Mouse (Mus musculus) liver, embryonic 15.5 days (tissue): ENCODE results near the gene Spred1. TPM values are rescaled to one million over a fixed set of nuclear protein-coding genes. Genes with fewer than 3 reads are reported as not detected.
A peak's percentile ranks its signal among the peaks of the same experiment; 100 is the strongest.

Source experiments
- ATAC-seq: fragments of 200-750 bp; cut with Nextera tagmentation; 2 replicates; pipeline ENCODE4 v1.8.0; 2017; ENCODE audit warnings: moderate number of reproducible peaks, mild to moderate bottlenecking, moderate library complexity; ENCODE audit not compliant: insufficient read depth
- H3K27ac ChIP-seq: fragments of 300-500 bp; sonication (generic); replicated peaks from 2 replicates; pipeline ENCODE4 v1.5.1; 2015; ENCODE audit warnings: mild to moderate bottlenecking, inconsistent platforms
- H3K27me3 ChIP-seq: fragments of 300-500 bp; sonication (generic); 2 replicates; pipeline ENCODE4 v1.6.1; 2015; ENCODE audit warnings: mild to moderate bottlenecking, inconsistent platforms
- H3K36me3 ChIP-seq: fragments of 300-500 bp; sonication (generic); replicated peaks from 2 replicates; pipeline ENCODE4 v1.6.1; 2015; ENCODE audit warnings: moderate library complexity, mild to moderate bottlenecking, inconsistent platforms
- H3K4me1 ChIP-seq: fragments of 300-500 bp; sonication (generic); replicated peaks from 2 replicates; pipeline ENCODE4 v1.6.1; 2015; ENCODE audit warnings: inconsistent platforms
- H3K4me2 ChIP-seq: fragments of 300-500 bp; sonication (generic); 2 replicates; pipeline ENCODE4 v1.6.1; 2015; ENCODE audit warnings: moderate library complexity, mild to moderate bottlenecking, inconsistent platforms
- H3K4me3 ChIP-seq: fragments of 300-500 bp; sonication (generic); replicated peaks from 2 replicates; pipeline ENCODE4 v1.5.1; 2015; ENCODE audit warnings: mild to moderate bottlenecking, inconsistent platforms
- H3K9ac ChIP-seq: fragments of 300-500 bp; sonication (generic); 2 replicates; pipeline ENCODE4 v1.6.1; 2015; ENCODE audit warnings: moderate library complexity, mild to moderate bottlenecking, inconsistent platforms
- H3K9me3 ChIP-seq: fragments of 300-500 bp; sonication (generic); replicated peaks from 2 replicates; pipeline ENCODE4 v1.6.1; 2016; ENCODE audit warnings: inconsistent platforms
- WGBS: fragments of 180-500 bp; shearing (Covaris S2); methylation state at CpG from one replicate; pipeline ENCODE4 v1.1.7; 2015; ENCODE audit warnings: mixed read lengths; ENCODE audit not compliant: insufficient replicate concordance; 5-methylcytosine and 5-hydroxymethylcytosine counted together
- microRNA counts: library from miRNA; unstranded; fragments of <30 nt; microRNA quantifications from one replicate; lab custom pipeline; 2016
- microRNA-seq: library from miRNA; unstranded; fragments of <30 nt; microRNA quantifications from one replicate; pipeline ENCODE4, GENCODE M21; 2016
- polyA plus RNA-seq: library from polyadenylated mRNA; unstranded; fragments of >200 nt; fragmentation: Nextera tagmentation; extraction: Ambion mirVana; gene quantifications from 2 replicates; pipeline ENCODE4 v1.2.1, GENCODE M21; 2015

Gene Spred1
- polyA plus RNA-seq, 1 experiment from 2014 or later = 2.2 TPM

DNA sequence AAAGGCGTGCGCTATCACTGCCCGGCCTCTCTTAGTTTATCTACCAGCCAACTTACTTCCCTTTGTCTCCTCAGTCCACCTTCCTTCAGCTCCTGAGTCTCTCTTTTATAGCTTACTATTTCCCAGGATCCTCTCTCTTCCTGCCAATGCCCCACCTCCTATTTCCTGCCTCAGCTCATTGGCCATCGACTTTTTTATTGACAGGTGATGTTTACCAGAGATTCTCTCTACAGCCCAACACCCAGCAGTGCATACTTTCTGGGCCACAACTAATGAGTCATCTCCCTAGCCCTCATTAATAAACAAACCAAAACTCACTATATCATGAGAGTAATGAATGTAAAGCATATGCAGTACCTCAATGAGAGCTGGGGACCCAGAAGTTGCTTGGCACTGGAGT, 98.4 kb downstream of the Spred1 start:
- Histone ChIP-seq H3K4me3 (no peak overlapping the region), H3K27ac (no peak overlapping the region), H3K9ac (no peak overlapping the region), H3K9me3 (no peaks in the 10 kb centered on the region), H3K4me2 (no peak overlapping the region), H3K36me3 (no peaks in the 10 kb centered on the region), H3K27me3 (no peaks in the 10 kb centered on the region), H3K4me1 (no peaks in the 10 kb centered on the region)
- 66% methylated on average over 4 of the region's 4 CpGs for WGBS
- no peak for ATAC-seq

- Histone ChIP-seq H3K9ac (no peak overlapping the region), H3K27me3 (no peaks in the 10 kb centered on the region), H3K9me3 (no peaks in the 10 kb centered on the region), H3K36me3 (no peaks in the 10 kb centered on the region), H3K27ac (no peak overlapping the region), H3K4me3 (no peak overlapping the region), H3K4me2 (no peak overlapping the region), H3K4me1 (no peaks in the 10 kb centered on the region)
- no peak for ATAC-seq
- WGBS = 72% methylated on average over 9 of the region's 9 CpGs
Measured at GRCm38 (mm10) chr2:117222651-117223050, 101.5 kb downstream of the Spred1 start.

DNA sequence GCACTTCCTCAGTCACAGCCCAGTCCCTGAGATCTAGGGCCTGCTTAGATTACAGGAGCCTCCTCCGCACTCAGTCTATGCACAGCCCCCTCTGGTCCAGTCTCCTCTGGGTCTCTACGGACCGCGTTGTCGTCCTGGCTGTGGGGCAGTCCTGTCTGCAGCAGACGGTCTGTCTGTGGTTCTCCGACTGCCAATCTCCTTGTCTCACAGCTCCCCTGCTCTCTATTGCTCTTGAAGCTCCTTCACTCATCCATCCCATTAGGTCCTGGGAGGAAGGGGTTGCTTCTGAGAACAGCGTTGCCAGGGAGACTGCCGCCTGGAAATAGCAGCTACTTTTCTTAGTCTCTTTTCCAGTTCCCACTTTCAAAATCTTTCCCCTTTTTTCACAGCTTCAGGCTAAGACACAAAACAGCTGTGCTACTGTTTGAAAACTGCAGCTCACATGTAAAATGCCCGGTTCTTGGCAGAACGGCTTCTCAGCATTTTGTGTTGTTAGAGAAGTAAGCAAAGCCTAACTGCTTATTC, 107.5 kb downstream of the Spred1 start:
- Histone ChIP-seq H3K4me1 (no peaks in the 10 kb centered on the region), H3K9ac (no peak overlapping the region), H3K27me3 (no peaks in the 10 kb centered on the region), H3K36me3 (no peaks in the 10 kb centered on the region), H3K4me2 (no peak overlapping the region), H3K27ac (no peak overlapping the region), H3K4me3 (no peak overlapping the region), H3K9me3 (no peaks in the 10 kb centered on the region)
- no peak for ATAC-seq
- 67% methylated on average over 11 of the region's 11 CpGs for WGBS

- 73% methylated on average over 7 of the region's 7 CpGs for WGBS
- H3K27me3 ChIP-seq = no peaks in the 10 kb centered on the region
Measured at GRCm38 (mm10) chr2:117230261-117230660, 109.1 kb downstream of the Spred1 start.

DNA sequence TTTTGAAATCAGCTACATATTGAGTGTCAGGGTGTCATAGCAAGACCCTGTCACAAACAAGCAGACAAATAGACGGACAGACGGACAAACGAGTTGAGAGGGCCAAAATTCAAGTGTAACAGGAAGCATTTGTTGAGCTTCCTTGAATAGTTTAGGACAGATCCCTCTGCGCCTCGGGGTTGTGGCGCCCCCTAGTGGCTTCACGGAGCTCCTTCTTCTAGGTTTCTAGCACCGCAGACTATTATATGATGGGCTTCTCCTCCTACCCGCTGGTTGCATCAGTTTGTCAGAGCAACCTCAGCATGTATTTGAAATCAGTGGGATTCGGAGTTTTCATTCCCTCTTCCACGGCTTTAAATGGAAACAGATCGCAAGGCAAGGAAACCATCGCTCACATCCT, 110.1 kb downstream of the Spred1 start:
- 4% methylated on average over 13 of the region's 13 CpGs for WGBS
- Histone ChIP-seq H3K36me3 (no peaks in the 10 kb centered on the region), H3K4me2 (no peak overlapping the region), H3K4me1 (no peaks in the 10 kb centered on the region), H3K9ac (no peak overlapping the region), H3K9me3 (no peaks in the 10 kb centered on the region), H3K4me3 (no peak overlapping the region), H3K27ac (no peak overlapping the region), H3K27me3 (no peaks in the 10 kb centered on the region)
- no peak for ATAC-seq

More at GRCm38 (mm10) chr2:117230261-117230660, 109.1 kb downstream of the Spred1 start:
- Histone ChIP-seq H3K4me2 (no peak overlapping the region), H3K36me3 (no peaks in the 10 kb centered on the region), H3K4me1 (no peaks in the 10 kb centered on the region), H3K27ac (no peak overlapping the region), H3K4me3 (no peak overlapping the region), H3K9me3 (no peaks in the 10 kb centered on the region), H3K9ac (no peak overlapping the region)
- ATAC-seq = no peak

MicroRNAs within 50 kb of the gene (microRNA counts, 519-probe panel; counts per million panel counts)
- 2,664 counts per million, percentile 51 among the panel's probes with 10 or more counts for microRNA mmu-miR-674 (lab: Ali Mortazavi, UCI)

Small RNAs within 50 kb of the gene (microRNA-seq; reads per million reads assigned to microRNA genes)
- gene Mir674 = 540 reads per million, percentile 71 among the genes with 10 or more reads in this experiment

Other genes starting within 250 kb of the Spred1 start
- not detected in 2 replicates for gene Tmco5, start 242.7 kb upstream of the Spred1 start, polyA plus RNA-seq
- 2.5 and 2.7 TPM in 2 replicates for gene Fam98b, start 128.4 kb downstream of the Spred1 start, polyA plus RNA-seq
- 0.78 and 0.79 TPM in 2 replicates for gene Rasgrp1, start 221.6 kb downstream of the Spred1 start, polyA plus RNA-seq